Mouse (Mus musculus): Measurements from ENCODE around the gene Gstm6.
"Not testable (repeated sequence)": the region's sequence is repeated elsewhere in the genome, so short reads cannot be mapped to it uniquely, and the experiment has no call there.

Gstm6 gene

GRCm38 (mm10) chr3:107895720-107896569, 47.6 kb downstream of the Gstm6 start, which contains the start of gene Gstm5:
Gene Gstm5, plus strand, starts transcription at chr3:107895821.
- peak; percentile 90 to 93 for DNase-seq (ENCODE audit: inconsistent age in 2 of 2, low spot score in 1 of 2)

- no peak for DNase-seq (ENCODE audit: inconsistent age in 2 of 2, low spot score in 1 of 2)
These were observed 48.3 kb downstream of the Gstm6 start for GRCm38 (mm10) chr3:107895194-107895719.

- not testable (repeated sequence) for DNase-seq (ENCODE audit: inconsistent age in 2 of 2, low spot score in 1 of 2)
These were observed 54.3 kb downstream of the Gstm6 start for GRCm38 (mm10) chr3:107889236-107889635.
